15 mouse cellular contexts compared by ENCODE assay signal in genomic region chr10:24641416-24642140, GRCm38 (mm10). TPM values are rescaled to one million over a fixed set of nuclear protein-coding genes. Genes with fewer than 3 reads are reported as not detected.
DNase-seq lines count a peak whose midpoint lies in the region; ATAC-seq and TF ChIP-seq lines count a peak whose summit lies in the region.
"Had no signal": no experiment of that assay in that cellular context is flagged by ENCODE, and none has a peak within 500 bp of the region (broad histone marks: within the 10 kb centered on the region; RNA-seq: fewer than 3 reads in every experiment).

No protein-coding gene starts in this region.

- no peak overlapping the region for H3K9ac ChIP-seq in kidney, embryonic 16.5 days (replicated peaks; ENCODE audit: low read length)
- H3K9ac ChIP-seq: embryonic facial prominence, embryonic 13.5 days; heart, embryonic 13.5 days had no signal

- H3K9me3 ChIP-seq in kidney, embryonic 16.5 days (ENCODE audit: low read length), result no peaks in the 10 kb centered on the region
- H3K9me3 ChIP-seq: embryonic facial prominence, embryonic 13.5 days; forebrain, embryonic 10.5 days; heart, embryonic 13.5 days had no signal

- no peaks in the 10 kb centered on the region for H3K36me3 ChIP-seq in kidney, embryonic 16.5 days (ENCODE audit: insufficient read depth, low read length)
- no peaks in the 10 kb centered on the region for H3K36me3 ChIP-seq in thymus, adult 2 months (ENCODE audit: control insufficient read depth, insufficient read depth, low read length)
- H3K36me3 ChIP-seq: embryonic facial prominence, embryonic 13.5 days; forebrain, embryonic 10.5 days; heart, embryonic 13.5 days had no signal

- H3K27ac ChIP-seq in kidney, embryonic 16.5 days (ENCODE audit: low read length), result no peak overlapping the region
- H3K27ac ChIP-seq in thymus, adult 2 months (ENCODE audit: control insufficient read depth, insufficient read depth, low read length), result no peak overlapping the region
- no peak overlapping the region for H3K27ac ChIP-seq in layer of hippocampus, adult 2 months
- H3K27ac ChIP-seq: embryonic facial prominence, embryonic 13.5 days; forebrain, embryonic 10.5 days; heart, embryonic 13.5 days had no signal

- peaks cover 36% of the 10 kb centered on the region for H3K4me1 ChIP-seq in kidney, embryonic 16.5 days (ENCODE audit: insufficient read depth, low read length)
- H3K4me1 ChIP-seq in thymus, adult 2 months (replicated peaks; ENCODE audit: control insufficient read depth, insufficient read depth, low read length), result peaks cover 14% of the 10 kb centered on the region

- 24% methylated on average over 14 of the region's 14 CpGs for WGBS in kidney, embryonic 16.5 days
- 27% methylated on average over 14 of the region's 14 CpGs for WGBS in thymus, adult 2 months

- no peak for DNase-seq in kidney, adult 8-10 months
- DNase-seq in CD4-positive helper T cell, adult 2 months (ENCODE audit: low read depth, low spot score), result peak; percentile 29
- DNase-seq in thymus, adult 2 months, result peak; percentile 40
- no peak for DNase-seq in gastrocnemius, adult 18-20 months (ENCODE audit: low spot score)
- no peak for DNase-seq in kidney, postnatal 10 days
- no peak for DNase-seq in layer of hippocampus, adult 2 months (ENCODE audit: low spot score in 2 of 2)
- DNase-seq: adrenal gland, postnatal 14 days; cerebellum, postnatal 14 days; gastrocnemius, postnatal 36 days; heart, postnatal 4 days had no signal

- H3K4me3 ChIP-seq in kidney, embryonic 16.5 days (ENCODE audit: low read length), result no peak overlapping the region
- H3K4me3 ChIP-seq in thymus, adult 2 months (ENCODE audit: control insufficient read depth, insufficient read depth, low read length), result no peak overlapping the region
- H3K4me3 ChIP-seq in layer of hippocampus, adult 2 months, result no peak overlapping the region
- H3K4me3 ChIP-seq: embryonic facial prominence, embryonic 13.5 days; forebrain, embryonic 10.5 days; heart, embryonic 13.5 days had no signal

- ATAC-seq in kidney, embryonic 16.5 days (ENCODE audit: low FRiP score, low TSS enrichment), result 0 out of 2 replicates have a peak, but pooled peaks have one; percentile 39
- peak; percentile 52 for ATAC-seq in common myeloid progenitor, adult 5-6 weeks (replicated peaks; ENCODE audit: low read depth, poor library complexity, severe bottlenecking)

- H3K4me2 ChIP-seq in kidney, embryonic 16.5 days (replicated peaks; ENCODE audit: low read depth, low read length), result peak overlapping the region; percentile 10; the same call in 1 of the 2 replicates
- H3K4me2 ChIP-seq: embryonic facial prominence, embryonic 13.5 days; heart, embryonic 13.5 days had no signal

- no peak for TF ChIP-seq POLR2A in thymus, adult 2 months (IDR thresholded peaks at IDR 0.05; ENCODE audit: control insufficient read depth, extremely low read depth, insufficient read depth, low read length, poor library complexity)

- no peak for TF ChIP-seq CTCF in thymus, adult 2 months (IDR thresholded peaks at IDR 0.05; ENCODE audit: borderline replicate concordance, control insufficient read depth, extremely low read depth, insufficient read depth, low read length, poor library complexity)
- no peak for TF ChIP-seq CTCF in layer of hippocampus, adult 2 months (conservative IDR thresholded peaks at IDR 0.05)

- H3K27me3 ChIP-seq in kidney, embryonic 16.5 days (ENCODE audit: insufficient read depth, low read length), result no peaks in the 10 kb centered on the region
- no peaks in the 10 kb centered on the region for H3K27me3 ChIP-seq in thymus, adult 2 months (ENCODE audit: control insufficient read depth, insufficient read depth, low read length)
- H3K27me3 ChIP-seq: embryonic facial prominence, embryonic 13.5 days; heart, embryonic 13.5 days had no signal

RNA-seq across cellular contexts. Expression of gene Ccn2, which starts 46.3 kb away (rescaled TPM):
- polyA plus RNA-seq in kidney, embryonic 16.5 days (2015; fragmentation: Nextera tagmentation; extraction: Ambion mirVana), result 12.2 and 13.3 TPM in 2 replicates
- total RNA-seq in common myeloid progenitor, adult 5-6 weeks (2017), result not detected in 2 replicates
- 14.1 and 19.7 TPM in 2 replicates for polyA plus RNA-seq in thymus, adult 2 months (2012; rRNA removed)
- 10 to 100 TPM; 16.5 to 53.2 TPM for total RNA-seq in gastrocnemius, adult 18-20 months (2021)
- 1 to 10 TPM; 8.5 to 9.7 TPM for total RNA-seq in layer of hippocampus, adult 2 months (2021)

Comparison
In these comparisons a context has a peak if more than half of its experiments do, and no peak if none do; other contexts are left out.
1. DNase-seq: peak in CD4-positive helper T cell, adult 2 months (single experiment) and thymus, adult 2 months (single experiment); none in kidney, adult 8-10 months (0 of 2), gastrocnemius, adult 18-20 months (single experiment), kidney, postnatal 10 days (single experiment) and layer of hippocampus, adult 2 months (0 of 2).